Mouse (Mus musculus): ENCODE measurements at regions not wholly inside any gene's neighbourhood (a gene's known extent, or its start where the extent isn't known, plus 50 kb on each side); places are given as distances from the start of the nearest gene placed in this dataset.

- DNase-seq = peak; percentile 36
These were observed 170.2 kb downstream of the Zfp36l1 start for GRCm38 (mm10) chr12:79942563-79943131.

- no peak for DNase-seq
These were observed 171.0 kb downstream of the Zfp36l1 start for GRCm38 (mm10) chr12:79941828-79942227.

GRCm38 (mm10) chr12:79939436-79939835, 173.4 kb downstream of the Zfp36l1 start:
- DNase-seq = no peak

GRCm38 (mm10) chr12:79937876-79938275, 174.9 kb downstream of the Zfp36l1 start:
- peak; percentile 71 for DNase-seq

DNA sequence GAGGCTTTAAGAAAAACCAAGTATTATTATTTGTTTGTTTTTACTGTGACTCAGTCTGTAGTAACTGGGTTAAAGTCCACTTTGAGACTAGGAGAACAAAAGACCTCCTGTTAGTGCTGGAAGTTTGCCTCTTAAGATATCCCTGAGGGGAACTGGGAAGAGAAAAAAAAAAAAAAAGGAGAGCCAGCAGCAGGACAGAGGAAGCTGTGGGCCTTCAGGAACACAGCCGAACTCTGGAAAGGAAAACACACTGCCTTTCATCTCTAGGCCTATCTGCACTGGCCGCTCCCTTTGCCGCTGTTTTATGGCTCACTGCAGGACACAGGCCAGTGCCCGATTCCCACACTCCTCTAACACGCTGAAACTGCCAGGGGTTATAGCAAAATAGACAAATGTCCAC, 176.1 kb downstream of the Zfp36l1 start:
- DNase-seq = no peak

- no peak for DNase-seq
These were observed 178.7 kb downstream of the Zfp36l1 start for GRCm38 (mm10) chr12:79934091-79934490.

DNA sequence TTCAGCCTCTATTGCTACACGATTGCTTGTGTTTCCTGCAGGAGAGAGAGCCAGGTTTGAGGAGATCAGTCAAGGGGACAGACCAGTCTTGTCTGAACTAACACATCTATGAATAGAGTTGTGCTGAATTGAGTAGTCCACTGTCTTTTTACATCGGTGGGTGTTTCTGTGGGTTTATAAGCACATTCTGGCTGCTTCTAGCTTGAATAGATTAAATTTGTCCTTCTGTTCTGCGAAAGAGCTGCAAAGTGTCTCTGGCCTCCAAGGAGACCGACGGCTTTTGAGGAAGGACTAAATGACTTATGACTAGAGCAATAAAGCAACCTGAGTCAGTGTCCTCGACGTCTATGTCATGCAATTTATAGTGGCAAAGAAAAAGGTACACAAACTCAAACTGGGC, 179.9 kb downstream of the Zfp36l1 start:
- peak; percentile 51 for DNase-seq

DNA sequence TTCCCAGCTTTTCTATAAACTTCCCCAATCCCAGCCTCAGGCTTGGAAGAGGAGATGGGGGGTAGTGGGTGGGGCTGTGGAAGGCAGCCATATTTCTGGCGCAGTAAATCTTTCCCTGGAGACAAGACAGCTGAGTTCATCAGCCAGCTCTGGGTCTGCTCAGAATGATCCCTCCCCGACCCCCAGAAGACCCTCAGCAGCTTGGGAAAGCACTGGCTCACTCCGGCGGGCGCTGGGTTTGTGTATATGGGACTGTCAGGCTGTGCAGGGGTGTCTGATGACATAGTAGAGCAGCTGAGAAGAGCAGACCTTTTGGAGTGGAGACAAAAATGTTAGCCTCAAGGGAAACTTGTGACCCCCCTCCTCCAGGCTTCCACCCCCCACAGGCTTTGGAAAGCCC, 181.4 kb downstream of the Zfp36l1 start:
- DNase-seq = no peak

DNA sequence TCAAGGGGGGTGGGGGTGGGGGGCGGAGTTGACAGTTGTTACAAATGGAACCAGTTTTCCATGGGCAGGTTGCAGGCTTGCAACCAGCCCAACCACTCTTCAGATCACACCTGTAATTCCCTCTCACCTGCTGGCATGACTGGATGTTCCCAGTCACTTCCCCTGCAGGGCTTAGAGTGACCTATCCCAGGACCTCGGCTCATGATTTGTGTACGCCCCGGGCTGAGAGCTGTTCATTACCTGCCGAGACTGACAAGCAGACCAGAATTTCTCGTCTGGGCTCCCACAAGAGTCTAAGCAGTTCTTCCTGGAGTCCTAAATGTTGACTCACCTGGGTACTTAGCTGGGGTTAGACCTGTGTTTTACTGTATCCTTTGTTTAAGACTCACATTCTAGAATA, 183.0 kb downstream of the Zfp36l1 start:
- no peak for DNase-seq

- no peak for DNase-seq
These were observed 184.0 kb downstream of the Zfp36l1 start for GRCm38 (mm10) chr12:79928739-79929380.

DNA sequence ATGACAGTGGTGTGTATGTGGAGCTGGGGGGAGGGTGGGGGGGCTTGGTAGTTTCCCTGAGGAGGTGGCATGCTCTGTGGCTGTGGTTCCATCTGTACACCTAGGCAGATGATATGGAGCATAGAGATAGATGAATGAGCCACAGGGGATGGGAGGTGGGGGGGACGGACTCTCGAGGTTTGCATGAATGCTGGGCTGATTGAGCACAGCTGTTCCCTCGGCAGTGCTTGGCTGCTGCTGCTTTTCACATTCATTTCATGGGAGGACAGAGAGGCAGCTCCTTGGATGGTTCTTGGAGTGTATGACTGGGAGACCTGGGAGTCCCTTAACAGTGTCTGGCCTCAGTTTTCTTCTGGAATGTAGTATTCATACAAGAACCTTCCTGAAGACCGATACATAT, 184.5 kb downstream of the Zfp36l1 start:
- DNase-seq = no peak

GRCm38 (mm10) chr12:79925704-79926588, 186.9 kb downstream of the Zfp36l1 start:
- DNase-seq = peak; percentile 63

- DNase-seq = no peak
These were observed 187.7 kb downstream of the Zfp36l1 start for GRCm38 (mm10) chr12:79924921-79925703.

GRCm38 (mm10) chr12:79923811-79924210, 189.0 kb downstream of the Zfp36l1 start:
- DNase-seq = no peak

DNA sequence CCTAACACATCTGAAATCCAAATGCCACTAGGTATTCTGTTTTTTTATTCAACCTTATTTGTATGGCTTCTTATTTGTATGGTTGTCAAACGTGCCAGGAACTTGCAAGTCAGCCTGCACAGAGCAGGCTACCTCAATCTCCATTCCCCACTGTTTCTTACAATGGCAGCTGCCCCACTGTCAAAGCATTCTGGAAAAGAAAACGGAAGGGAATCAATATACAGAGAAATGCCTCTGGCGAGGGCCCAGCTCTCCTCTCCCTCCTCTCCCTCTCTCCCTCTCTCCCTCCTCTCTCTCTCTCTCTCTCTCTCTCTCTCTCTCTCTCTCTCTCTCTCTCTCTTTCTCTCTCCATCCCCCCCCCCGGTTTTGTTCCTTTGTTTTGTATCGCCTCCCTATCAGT, 191.0 kb downstream of the Zfp36l1 start:
- no peak for DNase-seq

GRCm38 (mm10) chr12:79918983-79919382, 193.8 kb downstream of the Zfp36l1 start:
- DNase-seq = no peak

- peak; percentile 45 for DNase-seq
These were observed 195.1 kb downstream of the Zfp36l1 start for GRCm38 (mm10) chr12:79917634-79918289.

GRCm38 (mm10) chr12:79916896-79917633, 195.7 kb downstream of the Zfp36l1 start:
- DNase-seq = no peak

GRCm38 (mm10) chr12:79913898-79914297, 198.9 kb downstream of the Zfp36l1 start:
- DNase-seq = no peak

- DNase-seq = peak; percentile 77
These were observed 200.3 kb downstream of the Zfp36l1 start for GRCm38 (mm10) chr12:79912281-79913063.
